Mouse (Mus musculus) spleen, adult 18-20 months (tissue): ENCODE data around the gene Gpr37l1.

Source experiments
- DNase-seq, 2 experiments: peaks; one replicate each; pipeline ENCODE4 v3.0.0; 2022; ENCODE audit warnings: mixed read lengths in 2 of 2

Gene Gpr37l1

DNA sequence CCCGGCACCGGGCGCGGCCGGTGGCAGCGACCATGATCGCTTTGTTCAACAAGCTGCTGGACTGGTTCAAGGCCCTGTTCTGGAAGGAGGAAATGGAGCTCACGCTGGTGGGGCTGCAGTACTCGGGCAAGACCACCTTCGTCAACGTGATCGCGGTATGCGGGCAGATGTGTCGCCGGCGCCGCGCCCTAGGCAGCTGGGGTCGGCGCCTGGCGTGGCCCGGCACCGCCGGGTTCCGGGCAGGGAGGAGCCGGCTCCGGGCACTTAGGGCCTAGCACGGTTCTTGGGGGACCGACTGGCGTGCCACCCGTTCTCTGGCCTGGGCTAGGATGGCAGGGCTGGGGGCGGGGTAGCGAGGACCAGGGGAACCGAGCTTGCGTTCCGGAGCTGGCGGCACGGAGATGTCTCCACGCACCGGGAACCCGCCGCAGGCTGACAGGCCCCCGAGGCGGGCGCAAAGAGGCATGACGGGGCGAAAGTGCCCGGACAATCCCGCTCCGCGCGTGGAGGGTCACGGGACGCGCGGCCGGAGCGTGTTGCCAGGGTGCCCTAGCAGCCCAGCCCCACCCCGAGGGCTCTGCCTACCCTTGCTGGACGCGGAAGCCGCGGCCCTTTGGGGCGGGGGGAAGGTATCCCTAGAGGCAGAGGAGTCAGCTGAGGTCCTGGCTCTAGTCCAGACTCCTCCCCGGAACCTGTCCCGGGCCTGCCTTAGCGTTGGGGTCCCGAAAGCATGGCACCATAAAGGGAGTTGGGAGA lies 20.4 kb downstream of the Gpr37l1 start:
- DNase-seq = peak; percentile 76 to 77

DNA sequence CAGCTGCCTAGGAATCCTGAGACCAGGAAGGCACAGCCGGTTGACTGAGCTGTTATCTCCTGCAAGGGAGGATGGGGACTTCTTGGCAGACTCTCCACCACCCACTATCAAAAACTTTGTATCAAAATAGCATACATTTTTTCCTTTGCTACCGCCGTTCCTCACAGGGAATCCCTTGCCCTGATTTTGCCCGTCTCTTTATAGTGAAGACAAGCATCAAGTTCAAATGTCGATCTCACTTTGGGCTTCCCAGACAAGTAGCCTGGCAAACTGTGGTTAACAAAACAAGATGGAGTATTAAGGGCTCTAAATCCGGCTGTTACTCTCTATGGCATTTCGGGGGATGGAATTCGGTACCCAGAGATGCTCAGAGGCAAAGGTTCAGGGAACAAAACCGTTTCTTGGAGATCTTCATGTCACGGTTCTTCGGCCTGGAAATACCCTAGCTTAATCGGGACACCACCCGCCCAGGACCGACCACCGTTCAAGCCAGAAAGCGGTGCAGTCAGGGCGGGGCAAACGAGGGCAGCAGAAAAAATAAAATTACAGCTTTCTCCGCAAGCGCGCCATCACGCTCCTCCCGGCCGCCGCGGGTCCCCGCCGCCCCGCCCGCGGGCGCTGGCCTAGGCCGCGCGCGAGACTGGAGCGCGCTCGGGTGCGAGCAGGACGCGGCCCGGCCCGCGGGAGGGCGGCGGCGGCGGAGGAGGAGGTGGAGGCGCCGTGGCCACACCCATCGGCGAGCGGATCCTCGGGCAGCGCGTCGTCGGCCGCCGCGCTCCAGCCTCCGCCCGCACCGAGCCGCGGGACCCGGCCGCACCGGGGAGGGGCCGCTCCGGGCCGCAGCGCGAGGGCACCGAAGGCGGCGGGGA lies 21.2 kb downstream of the Gpr37l1 start, which contains the start of gene Arl8a:
Gene Arl8a, plus strand, starts transcription at position 748 of the 869 bp plus-strand sequence.
- DNase-seq = peak; percentile 79 to 84

DNA sequence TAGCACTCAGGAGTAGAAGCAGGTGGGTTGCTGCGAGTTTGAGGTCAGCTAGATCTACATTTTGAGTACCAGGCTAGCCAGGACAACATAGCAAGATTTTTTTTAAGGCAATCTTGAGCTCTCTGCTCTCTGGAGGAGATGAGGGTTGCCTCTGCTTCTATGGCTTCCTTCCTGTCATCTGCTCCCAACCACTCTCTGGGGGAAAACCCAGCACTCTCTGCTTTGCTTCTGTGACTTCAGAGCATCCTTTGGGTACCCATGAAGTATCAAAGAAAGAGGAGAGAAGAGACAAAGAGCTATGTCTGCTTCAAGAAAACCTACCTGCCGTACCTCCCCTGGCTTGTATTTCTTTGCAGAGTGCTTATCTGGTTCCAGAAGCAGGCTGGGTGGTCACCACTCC lies 23.5 kb downstream of the Gpr37l1 start:
- DNase-seq = peak in 1 of 2 experiments; percentile 3

DNA sequence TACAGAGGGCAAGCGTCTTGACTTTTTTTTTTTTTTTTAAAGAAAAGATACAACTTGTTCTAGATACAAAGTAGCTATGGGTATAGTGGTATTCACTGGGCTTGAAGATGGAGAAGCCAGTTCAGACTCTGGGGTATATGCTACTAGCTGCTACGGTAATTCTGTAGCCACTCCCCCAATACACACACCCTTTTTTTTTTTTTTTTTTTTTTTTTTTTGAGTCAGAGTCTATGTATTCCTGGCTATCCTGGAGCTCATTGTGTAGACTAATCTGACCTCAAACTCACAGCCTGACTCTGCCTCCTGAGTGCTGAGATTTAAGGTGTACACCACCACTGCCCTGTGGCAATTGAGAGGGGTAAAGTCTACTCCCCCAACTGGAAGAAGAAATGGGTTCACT lies 25.0 kb downstream of the Gpr37l1 start:
- DNase-seq = no peak

DNA sequence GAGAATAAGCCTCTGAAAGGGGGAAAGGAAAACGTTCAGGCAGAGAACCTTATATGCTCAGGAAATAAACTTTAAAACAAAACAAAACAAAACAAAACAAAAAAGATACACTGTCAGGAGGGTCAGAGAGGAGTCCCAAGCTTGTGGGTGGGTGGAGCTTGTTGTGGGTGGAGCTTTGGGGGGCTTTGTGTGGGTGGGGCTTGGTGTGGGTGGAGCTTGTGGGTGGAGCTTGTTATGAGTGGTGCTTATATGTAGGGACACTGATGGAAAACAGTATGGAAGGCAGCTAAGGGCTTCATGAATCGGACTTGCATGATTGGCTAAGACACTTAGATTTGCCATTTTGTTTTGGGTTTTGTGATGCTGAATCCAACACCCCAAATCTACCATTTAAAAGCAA lies 27.6 kb downstream of the Gpr37l1 start:
- no peak for DNase-seq

DNA sequence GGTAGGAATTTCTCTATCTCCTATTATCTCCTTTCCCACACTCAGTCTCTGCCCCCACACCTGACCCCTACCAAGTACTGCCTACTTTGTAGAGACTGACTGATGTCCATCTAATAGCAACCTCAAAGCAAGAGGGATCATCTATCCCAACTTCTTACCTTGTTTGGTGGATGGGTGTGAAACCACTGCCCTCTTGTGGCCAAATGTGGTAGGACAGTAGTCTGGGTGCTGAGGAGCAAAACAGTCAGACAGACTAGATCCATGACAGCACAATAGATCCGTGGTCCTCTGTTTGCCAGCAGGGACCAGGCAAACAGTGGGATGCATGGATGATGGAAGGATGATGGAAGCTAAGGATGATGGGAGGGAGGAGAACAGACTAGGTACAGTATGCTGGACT lies 31.0 kb downstream of the Gpr37l1 start:
- peak; percentile 38 to 66 for DNase-seq

DNA sequence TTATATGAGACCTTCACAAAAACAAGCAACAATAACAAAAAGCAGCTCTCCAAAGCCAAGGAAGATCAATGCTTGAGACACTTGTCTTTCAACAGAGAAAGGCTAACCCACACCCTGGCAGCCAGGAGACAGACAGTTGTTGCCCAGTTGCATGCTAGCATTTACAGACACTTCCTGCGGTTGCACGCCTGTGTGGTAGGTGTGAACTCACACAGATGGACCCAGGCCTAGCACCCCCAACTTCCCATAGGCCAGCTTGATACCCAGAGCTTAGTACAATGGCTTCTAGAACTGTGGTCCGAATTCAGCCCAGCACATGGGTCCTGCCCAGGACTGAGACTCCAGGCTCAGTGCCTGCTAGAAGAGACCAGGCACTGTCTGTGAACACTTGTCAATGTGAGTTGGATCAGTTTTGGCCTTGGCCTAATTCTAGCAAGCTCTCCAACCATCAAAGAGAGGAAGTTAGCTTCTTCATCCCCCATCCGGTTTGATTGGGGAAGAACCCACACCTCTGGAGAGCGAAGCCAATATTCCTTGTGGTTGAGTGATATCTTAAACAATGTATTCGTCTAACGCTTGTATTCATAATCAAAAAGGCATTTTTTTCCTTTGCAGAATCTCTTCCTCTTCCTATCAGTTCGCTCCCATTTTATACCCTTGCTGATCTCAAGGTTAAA lies 32.2 kb downstream of the Gpr37l1 start:
- no peak for DNase-seq

DNA sequence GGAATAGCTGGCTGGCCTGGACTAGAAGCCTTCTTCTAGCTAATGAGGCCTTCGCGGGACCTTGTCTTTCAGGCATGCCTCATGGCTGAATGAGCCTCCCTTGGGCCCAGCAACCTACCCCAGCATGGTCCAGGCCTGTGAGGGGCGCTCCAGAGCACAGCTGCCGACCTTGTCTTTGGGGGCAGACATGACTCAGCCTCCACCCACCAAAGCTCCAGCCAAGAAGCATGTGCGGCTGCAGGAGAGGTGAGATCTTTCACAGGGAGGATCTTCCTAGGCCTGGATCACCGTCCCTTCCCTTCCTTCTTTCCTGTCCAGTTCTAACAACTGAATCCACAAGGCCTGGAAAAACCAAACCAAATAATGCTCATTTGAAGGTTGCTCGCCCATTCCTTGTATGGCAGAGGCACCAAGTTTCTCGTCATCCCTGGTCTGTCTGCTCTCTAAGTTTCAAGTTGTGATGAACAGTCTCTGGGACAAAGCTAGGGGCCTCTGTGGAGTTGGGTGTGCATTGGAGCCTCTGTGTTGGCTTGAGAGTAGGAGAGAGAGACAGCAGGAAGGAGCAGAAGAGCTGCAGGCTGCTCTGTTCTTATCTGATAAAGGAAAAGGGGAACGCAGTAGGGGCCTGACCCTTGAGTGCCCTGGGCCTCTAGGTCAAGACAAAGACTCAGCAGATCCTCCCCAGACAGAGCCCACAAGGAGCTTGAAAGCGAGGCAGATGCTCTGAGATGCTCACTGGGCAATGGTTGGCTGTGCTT lies 33.6 kb downstream of the Gpr37l1 start:
- DNase-seq = no peak

DNA sequence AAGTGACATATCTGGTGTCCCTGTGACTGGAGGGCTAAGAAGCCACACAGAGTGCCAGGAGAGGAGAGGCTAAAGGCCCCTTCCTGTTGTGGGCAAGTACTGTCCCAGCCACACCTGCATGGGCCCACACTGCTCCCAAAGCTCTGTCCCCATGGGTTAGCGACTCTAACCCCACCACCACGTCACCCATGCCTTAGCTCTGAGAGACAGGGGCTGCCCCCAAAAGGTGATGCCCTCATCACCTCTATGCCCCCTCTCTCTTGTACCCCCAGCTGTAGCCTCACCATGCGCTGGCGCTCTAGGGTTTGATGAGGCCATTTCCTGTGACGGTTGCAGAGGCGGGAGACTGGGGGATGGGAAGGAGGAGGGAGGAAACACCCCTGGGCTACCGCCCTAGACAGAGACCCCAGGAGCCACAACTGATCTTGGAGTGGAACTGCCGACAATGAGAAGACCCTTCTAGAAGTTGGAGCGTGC lies 34.5 kb downstream of the Gpr37l1 start:
- DNase-seq = peak; percentile 56 to 61

DNA sequence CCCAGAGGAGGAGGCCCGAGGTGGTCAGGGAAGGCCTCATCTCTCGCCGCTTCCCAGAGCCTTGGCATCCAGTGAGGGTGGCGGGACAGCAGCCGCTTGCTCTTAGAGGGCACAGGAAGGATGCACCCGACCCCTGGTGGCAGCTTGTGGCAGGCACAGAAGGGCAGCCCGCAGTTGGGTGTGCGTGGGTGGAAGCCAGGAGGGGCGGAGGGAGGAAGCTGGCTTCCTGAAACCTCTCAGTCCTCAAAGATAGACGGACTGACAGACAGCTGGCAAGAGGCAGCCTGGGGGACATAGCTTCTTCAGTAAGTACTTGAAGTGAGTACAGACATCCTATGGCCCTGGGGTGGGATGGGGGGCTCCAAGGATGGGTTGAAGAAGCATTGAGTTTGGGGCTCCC lies 35.0 kb downstream of the Gpr37l1 start, which contains the start of gene Ptpn7:
Gene Ptpn7, plus strand, starts transcription at position 228 of the 400 bp plus-strand sequence.
- peak; percentile 87 to 91 for DNase-seq

DNA sequence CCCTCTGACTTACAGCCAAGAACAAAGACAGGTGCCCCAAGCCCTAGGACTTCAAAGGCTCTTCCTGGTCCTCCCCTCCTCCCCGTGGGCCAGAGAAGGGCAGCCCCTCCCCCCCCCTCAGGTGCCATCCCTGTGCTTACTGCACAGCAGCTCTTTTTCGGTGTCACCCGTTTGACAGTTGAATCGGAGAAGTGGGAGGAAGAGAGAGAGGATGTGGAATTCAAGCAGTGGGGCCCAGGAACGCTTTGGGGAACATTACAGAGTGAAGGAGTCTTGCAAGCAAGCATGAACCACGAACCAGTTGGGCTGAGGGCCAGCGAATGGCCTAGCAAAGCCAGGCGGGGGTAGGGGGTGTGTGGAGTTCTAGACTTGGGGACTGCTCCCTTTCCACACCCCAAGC lies 35.9 kb downstream of the Gpr37l1 start:
- no peak for DNase-seq

DNA sequence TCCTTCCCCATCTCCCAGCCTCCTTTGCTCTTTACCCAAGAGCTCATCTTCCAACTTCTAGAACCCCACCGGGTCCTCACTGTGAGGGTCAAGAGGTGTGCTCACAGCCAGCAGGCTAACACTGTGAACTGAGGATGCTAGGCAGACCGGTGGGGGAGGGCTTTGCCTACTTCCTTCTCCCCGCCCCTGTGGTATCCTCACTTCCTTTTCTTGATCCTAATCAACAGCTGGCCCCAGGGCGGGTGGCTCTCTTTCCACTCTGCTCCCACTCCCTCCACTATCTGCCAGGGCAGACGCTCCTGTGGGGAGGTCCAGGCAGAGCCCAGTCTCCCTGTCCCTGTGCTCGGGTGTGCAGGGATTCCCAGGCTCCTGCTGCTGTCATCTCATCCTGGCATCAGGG lies 36.4 kb downstream of the Gpr37l1 start:
- peak; percentile 56 to 63 for DNase-seq

DNA sequence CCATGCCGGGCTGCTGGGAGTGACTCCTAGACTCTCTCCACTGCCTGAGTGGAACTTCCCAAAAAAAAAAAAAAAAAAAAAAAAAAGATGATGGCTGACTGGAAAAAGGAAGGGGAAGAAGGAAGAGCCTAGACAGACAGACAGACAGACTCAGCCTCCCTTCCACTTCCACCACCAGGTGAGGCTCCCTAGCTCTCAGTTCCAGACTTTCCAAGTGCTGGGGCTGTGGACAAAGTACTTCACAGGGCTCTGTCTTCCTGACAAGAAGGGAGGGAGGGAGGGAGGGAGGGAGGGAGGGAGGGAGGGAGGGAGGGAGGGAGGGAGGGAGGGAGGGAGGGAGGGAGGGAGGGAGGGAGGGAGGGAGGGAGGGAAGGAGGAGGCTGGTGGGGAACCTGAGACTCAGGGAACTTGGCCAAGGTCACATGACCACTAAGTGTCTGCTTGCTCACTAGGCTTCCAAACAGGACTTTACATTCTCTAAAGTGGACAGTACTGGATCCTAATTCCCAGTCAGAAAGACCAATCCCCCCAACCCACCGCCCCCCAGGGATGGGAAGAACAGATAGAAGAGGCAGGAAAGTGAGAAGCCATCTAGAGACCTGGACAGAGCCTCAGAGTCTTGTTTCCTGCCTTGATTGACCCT lies 37.0 kb downstream of the Gpr37l1 start:
- DNase-seq = no peak

DNA sequence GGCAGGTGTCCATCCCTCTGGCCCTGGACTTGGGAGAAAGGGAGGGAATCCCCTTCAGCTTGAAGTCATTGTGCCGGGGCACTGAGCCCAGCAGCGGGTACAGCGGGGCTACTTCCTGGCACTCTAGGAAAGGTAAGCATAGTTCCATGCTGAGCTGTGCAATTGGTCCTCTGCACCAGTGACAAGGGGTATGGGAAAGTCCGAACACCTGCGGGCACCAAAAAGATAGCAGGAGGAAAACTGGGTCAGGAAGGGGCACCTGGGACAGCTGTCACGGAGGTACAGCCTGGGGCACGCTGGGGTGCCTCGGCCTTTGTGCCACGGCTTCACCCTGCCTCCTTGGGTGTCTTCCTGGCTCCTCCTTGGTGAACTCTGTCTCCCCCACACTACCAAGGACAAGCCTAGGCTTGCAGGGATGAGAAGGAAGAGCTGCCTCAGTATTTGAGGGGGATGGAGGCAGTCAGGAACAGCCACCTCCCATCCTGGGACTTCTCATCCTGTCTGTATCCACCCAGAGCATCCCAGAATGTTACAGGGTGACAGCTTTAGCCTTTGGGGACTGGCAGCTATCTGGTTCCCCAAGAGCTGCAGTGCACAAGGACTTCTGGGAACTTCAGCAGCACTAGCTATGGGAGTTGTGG lies 37.8 kb downstream of the Gpr37l1 start:
- no peak for DNase-seq

DNA sequence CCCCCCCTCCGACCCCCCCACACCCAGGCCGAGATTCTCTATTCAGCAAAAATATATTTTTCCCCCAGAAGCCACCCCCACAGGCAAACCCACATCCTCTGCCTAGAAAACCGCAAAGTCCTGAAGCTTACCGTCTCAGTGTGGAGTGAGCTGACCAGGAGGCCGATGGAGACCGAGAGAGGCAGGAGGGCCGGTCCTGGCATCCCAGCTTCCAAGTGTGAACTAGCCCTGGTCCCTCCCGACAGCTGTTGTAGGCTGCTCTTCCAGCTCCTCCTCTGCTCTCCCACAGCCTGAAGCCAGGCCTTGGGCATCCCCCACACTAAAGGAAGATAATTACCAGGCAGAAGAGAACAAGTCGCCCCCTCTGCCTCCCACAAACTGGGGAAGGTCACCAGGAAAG lies 38.5 kb downstream of the Gpr37l1 start:
- DNase-seq = no peak

DNA sequence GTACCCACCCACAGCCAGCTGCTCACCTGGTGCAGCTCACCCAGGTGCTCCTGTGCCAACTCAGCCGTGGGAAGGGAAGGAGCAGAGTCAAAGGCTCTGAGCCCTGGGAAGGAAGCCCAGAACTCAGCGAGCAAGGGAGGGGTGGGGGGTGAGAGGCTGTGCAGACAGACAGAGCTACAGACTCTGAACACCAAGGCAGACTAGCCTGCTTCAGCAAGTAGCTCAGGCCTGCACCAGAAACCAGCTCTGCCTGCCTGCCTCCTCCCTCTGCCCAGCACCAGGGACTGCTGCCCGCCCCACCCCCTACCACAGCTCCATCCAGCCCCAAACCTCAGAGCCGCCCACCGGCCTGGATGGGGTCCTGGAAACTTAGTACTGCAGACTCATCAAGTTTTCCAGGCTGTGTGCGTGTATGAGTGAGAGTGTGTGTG lies 39.5 kb downstream of the Gpr37l1 start:
- DNase-seq = no peak

DNA sequence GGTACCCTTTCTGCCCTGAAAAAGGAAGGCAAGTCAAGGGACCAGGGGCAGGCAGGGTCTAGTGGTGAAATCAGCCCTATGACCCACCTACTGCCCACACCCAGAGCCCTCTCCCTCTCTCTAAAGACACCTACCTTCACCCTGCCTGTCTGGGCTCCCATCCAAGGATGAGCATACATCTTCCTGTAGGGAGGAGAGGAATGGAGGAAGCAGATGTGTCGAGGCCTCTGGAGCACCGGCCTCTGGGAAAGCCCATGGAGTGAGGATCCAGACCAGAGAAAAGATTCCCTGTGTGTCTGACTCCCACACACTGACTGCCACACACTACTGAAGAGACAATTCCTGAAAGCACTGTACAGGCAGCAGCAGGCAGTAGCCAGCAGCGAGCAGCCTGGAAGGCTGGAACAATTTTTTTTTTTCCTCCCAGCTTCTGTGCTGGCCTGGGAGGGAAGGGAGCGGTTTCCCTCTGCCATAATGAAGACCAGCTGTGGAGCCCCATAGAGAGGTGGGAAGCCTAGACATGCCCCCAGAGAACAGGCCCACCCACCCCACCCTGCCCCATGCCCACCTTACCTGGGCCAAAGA lies 40.9 kb downstream of the Gpr37l1 start:
- no peak for DNase-seq

DNA sequence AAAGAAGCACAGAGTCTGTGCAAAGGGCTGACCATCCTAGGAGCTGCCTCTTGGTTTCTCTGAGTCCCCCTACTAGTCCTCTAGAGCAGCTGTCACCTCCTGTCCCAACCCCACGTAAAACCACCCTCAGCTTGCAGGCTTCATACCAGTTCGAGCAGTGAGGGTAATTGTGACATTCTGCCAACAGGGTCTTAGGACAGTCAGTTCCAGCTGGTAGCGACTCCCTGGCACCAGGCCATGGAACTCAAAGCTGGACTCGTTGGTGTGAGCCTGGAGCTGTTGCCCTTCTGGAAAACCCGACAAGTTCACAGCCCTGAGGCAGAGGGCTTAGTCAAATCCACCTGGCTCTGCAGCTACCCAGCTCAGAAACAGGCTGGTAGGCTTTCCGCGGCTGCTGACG lies 41.5 kb downstream of the Gpr37l1 start:
- no peak for DNase-seq

DNA sequence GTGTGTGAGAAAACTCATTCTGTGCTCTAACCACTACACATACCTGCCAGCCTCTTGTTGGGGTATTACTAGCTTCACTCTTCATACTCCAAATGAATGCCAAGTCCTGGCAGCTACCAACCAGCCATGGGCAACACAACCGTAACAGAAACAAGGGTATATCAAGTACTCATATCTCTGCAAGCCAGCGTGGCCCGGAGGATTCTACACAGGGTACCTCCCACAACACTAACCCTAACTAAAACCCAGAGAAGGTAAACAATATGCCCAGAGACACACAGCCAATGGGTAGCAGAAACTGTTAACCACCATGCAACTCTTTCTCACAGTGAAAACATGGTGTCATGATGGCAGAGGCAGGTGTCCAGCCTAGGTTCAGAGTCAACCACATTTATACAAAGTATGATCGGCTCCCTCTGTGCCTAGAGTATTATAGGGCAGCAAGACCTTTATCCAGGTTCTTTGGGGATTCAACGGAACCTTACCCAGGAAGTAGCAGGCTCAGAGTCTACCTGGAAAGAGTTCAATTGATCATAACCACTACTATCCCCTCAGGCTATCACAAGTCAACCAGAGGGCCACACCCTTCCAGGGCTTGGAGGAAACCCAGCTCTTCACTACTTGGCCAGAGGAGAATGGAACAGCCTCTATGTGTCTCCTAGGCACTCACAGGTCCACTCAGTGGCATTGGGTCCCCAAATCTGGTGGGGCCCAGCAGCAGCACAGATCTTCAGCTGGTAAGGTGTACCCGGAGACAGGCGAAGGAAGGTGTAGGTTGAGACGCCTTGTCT lies 42.7 kb downstream of the Gpr37l1 start:
- DNase-seq = no peak

DNA sequence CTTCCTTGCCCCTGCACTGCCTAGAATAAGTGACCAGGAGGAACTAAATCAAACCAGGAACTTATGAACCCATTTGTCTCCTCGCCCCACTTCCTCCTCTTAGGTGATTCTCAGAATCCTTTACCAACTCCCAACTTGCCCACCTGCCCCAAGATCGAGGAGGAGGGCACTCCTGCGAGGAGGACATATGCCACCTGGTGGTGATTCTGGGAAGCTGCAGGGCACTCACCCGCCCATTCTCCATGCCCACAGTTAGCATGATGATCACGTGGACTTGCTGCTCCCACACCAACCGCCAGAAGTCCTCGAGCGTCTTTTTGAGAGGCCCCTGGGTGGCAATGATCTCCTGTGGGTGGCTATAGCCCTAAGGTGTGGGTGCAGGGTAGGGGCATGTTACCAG lies 54.8 kb downstream of the Gpr37l1 start:
- DNase-seq = peak in 1 of 2 experiments; percentile 49
